Mouse (Mus musculus) heart, embryonic 12.5 days (tissue): Measurements from ENCODE around the gene Ilf3. TPM values are rescaled to one million over a fixed set of nuclear protein-coding genes. Genes with fewer than 3 reads are reported as not detected.
A peak's percentile ranks its signal among the peaks of the same experiment; 100 is the strongest.

Experiments used
- ATAC-seq: fragments of 200-750 bp; cut with Nextera tagmentation; 2 replicates; pipeline ENCODE4 v1.8.0; 2017; ENCODE audit warnings: moderate TSS enrichment, moderate library complexity; ENCODE audit not compliant: insufficient number of reproducible peaks, low FRiP score
- H3K27ac ChIP-seq: fragments of 300-500 bp; sonication (generic); 2 replicates; pipeline ENCODE4 v1.5.1; 2016; ENCODE audit warnings: mild to moderate bottlenecking, moderate library complexity; ENCODE audit not compliant: poor library complexity, severe bottlenecking
- H3K27me3 ChIP-seq: fragments of 300-500 bp; sonication (generic); replicated peaks from 2 replicates; pipeline ENCODE4 v1.6.1; 2016; ENCODE audit warnings: mild to moderate bottlenecking, moderate library complexity
- H3K36me3 ChIP-seq: fragments of 300-500 bp; sonication (generic); 2 replicates; pipeline ENCODE4 v1.6.1; 2016; ENCODE audit warnings: mild to moderate bottlenecking, moderate library complexity
- H3K4me1 ChIP-seq: fragments of 300-500 bp; sonication (generic); replicated peaks from 2 replicates; pipeline ENCODE4 v1.6.1; 2016; ENCODE audit warnings: mild to moderate bottlenecking
- H3K4me2 ChIP-seq: fragments of 300-500 bp; sonication (generic); 2 replicates; pipeline ENCODE4 v1.6.1; 2016; ENCODE audit warnings: mild to moderate bottlenecking, moderate library complexity
- H3K4me3 ChIP-seq: fragments of 300-500 bp; sonication (generic); 2 replicates; pipeline ENCODE4 v1.5.1; 2016; ENCODE audit warnings: mild to moderate bottlenecking
- H3K9ac ChIP-seq: fragments of 300-500 bp; sonication (generic); 2 replicates; pipeline ENCODE4 v1.6.1; 2016; ENCODE audit warnings: mild to moderate bottlenecking, moderate library complexity
- H3K9me3 ChIP-seq: fragments of 300-500 bp; sonication (generic); replicated peaks from 2 replicates; pipeline ENCODE4 v1.6.1; 2016; ENCODE audit warnings: mild to moderate bottlenecking, moderate library complexity
- WGBS: fragments of 180-500 bp; shearing (Covaris S2); methylation state at CpG from one replicate; pipeline ENCODE4 v1.1.7; 2016; 5-methylcytosine and 5-hydroxymethylcytosine counted together
- polyA plus RNA-seq: library from polyadenylated mRNA; unstranded; fragments of >200 nt; fragmentation: Nextera tagmentation; extraction: Ambion mirVana; gene quantifications from 2 replicates; pipeline ENCODE4 v1.2.1, GENCODE M21; 2016

Ilf3 gene
- polyA plus RNA-seq, 1 experiment from 2014 or later, result 139 TPM

DNA sequence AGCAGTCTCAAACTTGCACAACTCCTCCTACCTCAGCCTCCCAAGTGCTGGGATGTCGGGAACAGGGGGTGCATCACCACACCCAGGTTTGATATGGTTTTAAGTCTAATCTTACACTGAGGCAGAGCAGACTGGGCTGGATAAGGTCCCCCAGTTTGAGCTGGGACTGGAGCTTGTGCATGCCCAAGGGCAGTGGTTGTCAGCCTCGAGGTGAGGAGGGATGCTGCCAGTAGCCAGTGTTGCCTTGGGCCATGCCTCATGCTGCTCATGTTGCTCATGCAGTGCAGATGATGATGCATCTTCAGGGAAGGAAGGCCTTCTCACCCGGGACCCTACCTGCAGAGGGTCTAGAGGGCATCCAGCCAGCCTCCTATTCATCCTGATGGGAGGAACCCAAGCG, 37.9 kb downstream of the Ilf3 start:
- Histone ChIP-seq H3K9me3 (no peaks in the 10 kb centered on the region), H3K27ac (no peak overlapping the region), H3K4me1 (peaks cover 14% of the 10 kb centered on the region), H3K4me3 (no peak overlapping the region), H3K27me3 (no peaks in the 10 kb centered on the region), H3K36me3 (peaks cover 64% of the 10 kb centered on the region), H3K4me2 (no peak overlapping the region), H3K9ac (no peak overlapping the region)
- 62% methylated on average over 4 of the region's 4 CpGs for WGBS
- ATAC-seq, result no peak

DNA sequence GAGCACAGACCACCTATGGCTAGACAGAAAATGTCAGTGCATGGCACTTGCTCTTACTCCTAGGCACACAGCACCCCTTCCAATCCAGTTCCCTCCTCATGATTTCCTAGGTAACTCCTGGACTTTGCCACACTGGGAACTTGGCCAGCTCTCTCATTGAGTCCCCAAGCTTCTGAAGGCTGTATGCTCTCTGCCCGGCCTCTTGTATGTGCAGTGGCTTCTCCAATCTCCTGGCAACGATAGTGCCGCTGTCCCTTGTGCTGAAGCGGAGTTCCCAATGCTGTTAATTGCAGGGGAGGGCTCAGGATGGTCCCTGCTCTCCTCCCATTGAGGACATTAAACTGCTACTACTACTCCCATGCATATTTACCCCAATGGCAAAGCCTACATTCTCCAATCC, 40.3 kb downstream of the Ilf3 start:
- WGBS, result 11% methylated on average over 4 of the region's 4 CpGs
- H3K36me3 ChIP-seq, result peaks cover 42% of the 10 kb centered on the region
- H3K4me3 ChIP-seq, result no peak overlapping the region
- no peak for ATAC-seq
- no peak overlapping the region for H3K9ac ChIP-seq
- H3K27me3 ChIP-seq, result no peaks in the 10 kb centered on the region
- H3K27ac ChIP-seq, result no peak overlapping the region
- H3K9me3 ChIP-seq, result no peaks in the 10 kb centered on the region
- H3K4me2 ChIP-seq, result no peak overlapping the region
- peaks cover 8% of the 10 kb centered on the region for H3K4me1 ChIP-seq

DNA sequence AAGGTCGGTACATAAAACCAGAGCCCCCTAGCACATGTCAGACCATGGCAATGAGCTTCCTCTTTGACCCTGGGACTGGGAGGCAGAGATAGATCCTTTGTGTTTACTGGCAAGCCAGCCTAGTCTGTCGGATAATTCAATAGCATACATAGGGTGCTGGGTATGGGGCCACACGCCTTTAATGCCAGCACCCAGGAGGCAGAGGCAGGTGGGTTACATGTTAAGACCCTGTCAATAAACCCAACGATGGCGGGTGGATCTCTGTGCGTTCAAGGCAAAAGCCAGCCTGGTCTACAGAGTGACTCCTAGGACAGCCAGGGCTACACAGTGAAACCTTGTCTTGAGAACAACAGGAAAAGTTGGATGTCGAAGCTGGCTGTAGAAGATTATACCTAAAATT, 41.0 kb downstream of the Ilf3 start:
- no peak overlapping the region for H3K9ac ChIP-seq
- H3K9me3 ChIP-seq, result no peaks in the 10 kb centered on the region
- no peak overlapping the region for H3K27ac ChIP-seq
- H3K4me2 ChIP-seq, result no peak overlapping the region
- H3K36me3 ChIP-seq, result peaks cover 35% of the 10 kb centered on the region
- WGBS, result 69% methylated on average over 7 of the region's 7 CpGs
- no peak for ATAC-seq
- peaks cover 7% of the 10 kb centered on the region for H3K4me1 ChIP-seq
- H3K27me3 ChIP-seq, result no peaks in the 10 kb centered on the region
- no peak overlapping the region for H3K4me3 ChIP-seq

DNA sequence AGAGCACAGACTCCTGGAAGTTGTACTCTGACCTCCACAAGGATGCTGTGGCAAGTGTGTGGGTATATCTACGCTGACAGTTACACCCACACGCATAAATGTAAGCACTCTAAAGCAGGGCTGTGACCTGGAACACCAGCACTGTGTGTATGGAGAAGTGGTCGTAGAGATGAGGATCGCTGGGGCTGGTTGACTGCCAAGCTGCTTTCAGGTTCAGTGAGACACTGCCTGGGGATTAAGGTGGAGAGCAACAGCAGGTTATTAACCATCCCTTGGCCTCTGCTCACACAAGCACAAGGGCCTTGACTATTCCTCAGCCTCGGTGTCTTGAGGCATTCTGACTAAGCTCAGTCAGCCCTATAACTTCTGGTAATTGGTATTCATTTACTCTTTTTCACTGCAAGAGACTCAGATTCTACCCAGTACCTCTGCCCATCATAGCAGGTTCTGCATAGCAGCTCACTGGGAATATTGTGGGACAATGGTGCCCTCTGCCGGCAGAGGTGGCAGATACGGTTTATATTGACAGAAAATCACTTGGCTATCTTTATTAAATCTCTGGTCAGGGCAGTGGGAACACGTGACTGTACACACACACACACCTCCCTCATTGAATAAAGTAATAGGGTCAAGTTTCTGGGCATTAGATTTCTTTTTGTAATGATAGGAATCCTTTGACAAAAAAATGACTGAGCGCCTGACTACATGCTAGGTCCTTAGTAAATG, 42.1 kb downstream of the Ilf3 start:
- 37% methylated on average over 9 of the region's 9 CpGs for WGBS
- H3K4me1 ChIP-seq, result peaks cover 7% of the 10 kb centered on the region
- H3K27ac ChIP-seq, result no peak overlapping the region
- H3K36me3 ChIP-seq, result peaks cover 35% of the 10 kb centered on the region
- H3K27me3 ChIP-seq, result no peaks in the 10 kb centered on the region
- no peak overlapping the region for H3K9ac ChIP-seq
- no peak overlapping the region for H3K4me3 ChIP-seq
- no peaks in the 10 kb centered on the region for H3K9me3 ChIP-seq
- no peak overlapping the region for H3K4me2 ChIP-seq
- ATAC-seq, result no peak

DNA sequence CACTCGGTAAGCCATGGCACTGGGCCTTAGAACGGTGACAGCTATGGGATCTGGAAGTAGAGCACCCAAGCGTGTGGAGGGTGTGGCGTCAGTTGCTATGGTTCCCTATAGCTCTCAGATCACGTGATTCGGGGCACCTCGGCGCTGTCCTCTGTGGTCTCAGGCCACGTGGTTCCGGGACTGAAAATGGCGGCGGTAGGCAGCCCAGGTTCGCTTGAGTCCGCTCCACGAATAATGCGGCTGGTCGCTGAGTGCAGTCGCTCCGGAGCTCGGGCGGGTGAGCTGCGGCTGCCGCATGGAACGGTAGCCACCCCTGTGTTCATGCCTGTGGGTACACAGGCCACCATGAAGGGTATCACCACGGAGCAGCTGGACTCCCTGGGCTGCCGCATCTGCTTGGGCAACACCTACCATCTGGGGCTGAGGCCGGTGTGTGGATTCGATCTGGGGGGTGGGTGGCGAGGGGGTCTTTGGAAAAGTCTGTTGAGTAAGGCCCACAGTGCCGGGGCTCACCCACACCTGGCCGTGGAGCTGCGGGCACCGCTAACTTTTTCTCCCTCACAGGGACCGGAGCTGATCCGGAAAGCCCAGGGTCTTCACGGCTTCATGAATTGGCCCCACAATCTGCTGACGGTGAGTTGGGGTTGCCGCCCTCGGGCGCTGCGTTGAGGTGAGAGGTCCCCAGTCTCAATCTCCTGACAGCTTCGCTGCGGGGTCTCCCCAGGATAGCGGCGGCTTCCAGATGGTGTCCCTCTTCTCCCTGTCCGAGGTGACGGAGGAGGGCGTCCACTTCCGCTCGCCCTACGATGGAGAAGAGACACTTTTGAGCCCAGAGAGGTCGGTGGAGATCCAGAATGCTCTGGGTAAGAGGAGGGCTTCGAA, 44.2 kb downstream of the Ilf3 start, which contains the start of gene Qtrt1:
Gene Qtrt1 (plus strand): TSS at position 169 of the 882 bp plus-strand sequence.
- Histone ChIP-seq H3K27ac (peak within 1 kb of the TSS; percentile 17; the same call in 1 of the 2 replicates), H3K4me3 (peak within 1 kb of the TSS; percentile 75), H3K36me3 (peaks cover 31% of the 10 kb centered on the region), H3K4me1 (peaks cover 7% of the 10 kb centered on the region), H3K4me2 (peak within 1 kb of the TSS; percentile 98), H3K9ac (peak within 1 kb of the TSS; percentile 84), H3K9me3 (no peaks in the 10 kb centered on the region), H3K27me3 (no peaks in the 10 kb centered on the region)
- ATAC-seq, result peak; percentile 96
- WGBS, result 1% methylated on average over 52 of the region's 53 CpGs

DNA sequence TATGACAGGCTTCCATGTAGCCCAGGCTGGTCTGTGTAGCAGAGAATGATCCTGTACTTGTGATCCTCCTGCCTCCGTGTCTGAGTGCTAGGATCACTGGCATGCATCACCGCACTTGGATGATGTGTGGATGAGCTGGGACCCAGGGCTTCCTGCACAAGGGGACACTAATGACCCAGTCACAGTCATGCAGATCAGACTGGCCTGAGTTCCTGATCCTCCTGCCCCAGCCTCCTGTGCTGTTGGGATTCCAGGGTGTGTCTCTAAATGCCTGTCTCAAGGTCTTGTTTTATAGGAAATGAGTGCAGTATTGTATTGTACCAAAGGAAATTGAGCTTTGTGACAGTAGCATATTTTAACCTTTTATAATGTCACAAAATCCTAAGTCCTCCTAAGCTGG, 50.2 kb downstream of the Ilf3 start:
- 90% methylated on average over 2 of the region's 2 CpGs for whole genome bisulfite sequencing
- Histone ChIP-seq H3K4me1 (no peaks in the 10 kb centered on the region), H3K9me3 (no peaks in the 10 kb centered on the region), H3K9ac (no peak overlapping the region), H3K4me2 (no peak overlapping the region), H3K4me3 (no peak overlapping the region), H3K27ac (no peak overlapping the region), H3K27me3 (no peaks in the 10 kb centered on the region), H3K36me3 (peaks cover 72% of the 10 kb centered on the region)
- ATAC-seq, result no peak

DNA sequence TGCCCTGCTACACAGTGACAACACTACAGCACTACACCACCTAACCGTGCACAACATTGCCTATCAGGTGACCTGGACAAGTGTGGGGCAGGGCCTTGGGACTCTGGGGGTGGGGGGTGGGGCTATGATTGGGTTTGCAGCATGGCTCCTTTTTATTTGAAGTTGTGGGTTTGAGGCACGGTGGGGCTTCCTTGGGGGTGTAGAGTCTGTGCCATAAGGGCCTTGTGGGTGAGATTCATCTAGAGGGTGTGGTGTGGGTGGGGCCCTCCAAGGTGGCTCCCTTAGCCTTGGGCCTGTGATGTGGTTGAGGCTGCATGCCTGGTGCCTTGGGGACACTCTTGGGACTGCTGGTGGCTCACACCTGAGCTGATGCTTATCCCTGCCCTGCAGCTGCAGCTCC, 52.0 kb downstream of the Ilf3 start:
- no peak overlapping the region for H3K27ac ChIP-seq
- no peak for ATAC-seq
- H3K4me3 ChIP-seq, result no peak overlapping the region
- no peak overlapping the region for H3K9ac ChIP-seq
- no peak overlapping the region for H3K4me2 ChIP-seq
- H3K36me3 ChIP-seq, result peaks cover 62% of the 10 kb centered on the region
- 87% methylated on average over 2 of the region's 2 CpGs for WGBS
- no peaks in the 10 kb centered on the region for H3K27me3 ChIP-seq
- H3K4me1 ChIP-seq, result 0 out of 2 replicates have a peak, but pooled peaks cover 3% of the 10 kb centered on the region
- H3K9me3 ChIP-seq, result no peaks in the 10 kb centered on the region

DNA sequence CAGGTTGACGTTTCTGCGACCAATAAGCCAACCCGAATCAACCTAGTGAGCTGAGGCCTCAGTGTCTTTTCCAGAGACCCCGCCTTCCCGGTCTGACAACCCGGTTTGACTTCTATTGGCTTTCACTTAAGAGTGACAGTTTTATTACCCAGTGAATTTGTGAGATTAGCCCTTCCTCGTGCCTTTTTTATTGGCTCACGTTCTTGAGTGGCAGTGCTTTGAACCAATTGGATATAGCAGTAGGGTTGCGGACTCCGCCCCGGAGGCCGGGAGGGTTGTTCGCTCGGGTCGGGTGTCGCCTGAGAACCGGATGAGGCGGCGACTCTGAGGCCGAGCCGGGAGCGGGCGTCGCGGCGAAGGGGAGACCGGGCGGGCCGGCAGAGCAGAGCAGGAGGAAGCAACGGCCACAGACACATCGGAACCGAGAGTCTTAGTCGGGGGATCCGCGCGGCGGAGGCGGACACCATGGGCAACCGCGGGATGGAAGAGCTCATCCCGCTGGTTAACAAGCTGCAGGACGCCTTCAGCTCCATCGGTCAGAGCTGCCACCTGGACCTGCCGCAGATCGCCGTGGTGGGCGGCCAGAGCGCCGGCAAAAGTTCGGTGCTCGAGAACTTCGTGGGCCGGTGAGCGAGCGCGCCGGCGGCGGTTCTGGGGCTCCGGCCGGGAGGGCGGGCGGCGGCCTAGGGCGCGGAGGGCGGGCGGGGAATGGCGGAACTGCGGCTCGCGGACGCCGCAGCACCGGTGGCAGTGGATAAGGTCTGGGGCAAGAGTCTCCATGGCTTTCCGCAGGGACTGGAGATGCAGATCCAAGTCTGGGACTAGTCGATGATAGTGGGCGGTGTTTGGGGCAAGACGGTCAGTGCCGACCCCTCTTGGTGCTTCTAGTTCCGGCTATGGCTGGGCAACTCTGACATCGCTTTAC, 57.2 kb downstream of the Ilf3 start, which contains the start of gene Dnm2:
Gene Dnm2 (plus strand): TSS at position 278 of the 925 bp plus-strand sequence.
- H3K4me2 ChIP-seq, result peak within 1 kb of the TSS; percentile 94
- H3K4me1 ChIP-seq, result peaks cover 33% of the 10 kb centered on the region
- peak within 1 kb of the TSS; percentile 76 for H3K4me3 ChIP-seq
- peak; percentile 99 for ATAC-seq
- peak within 1 kb of the TSS; percentile 67 for H3K27ac ChIP-seq
- no peaks in the 10 kb centered on the region for H3K9me3 ChIP-seq
- H3K36me3 ChIP-seq, result peaks cover 18% of the 10 kb centered on the region
- under 1% methylated on average over 82 of the region's 82 CpGs for WGBS
- peak within 1 kb of the TSS; percentile 86 for H3K9ac ChIP-seq
- H3K27me3 ChIP-seq, result no peaks in the 10 kb centered on the region

DNA sequence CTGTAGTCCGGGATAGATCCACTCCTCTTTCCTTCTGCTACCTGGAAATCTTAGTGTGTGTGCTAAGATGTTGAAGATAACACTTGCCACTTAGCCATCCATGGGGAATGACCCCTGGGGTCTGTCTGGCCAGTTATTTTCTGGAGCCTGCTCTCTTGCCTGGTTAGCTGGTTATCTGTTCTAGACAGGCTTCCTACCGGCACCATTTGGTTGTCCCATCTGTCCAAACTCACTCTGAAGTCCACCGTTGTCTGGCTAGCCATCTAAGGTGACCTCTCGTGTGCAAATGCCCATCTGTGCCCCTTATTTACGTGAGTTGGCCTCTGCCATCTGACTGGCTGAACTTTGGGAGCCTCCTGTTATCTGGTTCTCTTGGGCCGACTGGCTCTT, 57.9 kb downstream of the Ilf3 start:
- Histone ChIP-seq H3K9ac (peak overlapping the region; percentile 86), H3K27me3 (no peaks in the 10 kb centered on the region), H3K4me3 (peak overlapping the region; percentile 76), H3K27ac (peak overlapping the region; percentile 67), H3K36me3 (peaks cover 11% of the 10 kb centered on the region), H3K9me3 (no peaks in the 10 kb centered on the region), H3K4me2 (peak overlapping the region; percentile 94), H3K4me1 (peaks cover 38% of the 10 kb centered on the region)
- WGBS, result 3% methylated on average over 6 of the region's 6 CpGs
- ATAC-seq, result no peak

DNA sequence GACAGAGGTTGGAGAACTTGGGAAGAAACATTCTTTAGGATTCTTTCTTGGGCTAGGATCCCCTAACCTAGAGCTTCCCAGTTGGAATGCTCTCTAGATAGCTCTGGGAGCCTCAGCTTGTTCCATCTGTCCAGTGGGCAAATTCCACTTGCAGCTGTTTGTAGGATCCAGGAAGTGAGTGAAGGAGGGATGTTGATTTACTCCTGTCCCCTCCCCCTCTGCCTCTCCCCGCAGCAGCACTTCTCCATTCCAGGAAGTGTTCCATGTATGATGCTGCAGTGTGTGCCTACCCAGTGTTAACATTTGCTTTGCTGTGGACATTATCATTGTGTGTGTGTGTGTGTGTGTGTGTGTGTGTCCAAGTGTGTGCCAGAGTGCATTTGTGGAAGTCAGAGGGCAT, 58.3 kb downstream of the Ilf3 start:
- no peak for ATAC-seq
- Histone ChIP-seq H3K36me3 (peaks cover 7% of the 10 kb centered on the region), H3K9me3 (no peaks in the 10 kb centered on the region), H3K27me3 (no peaks in the 10 kb centered on the region), H3K9ac (peak overlapping the region; percentile 86), H3K27ac (peak overlapping the region; percentile 67; the same call in 1 of the 2 replicates), H3K4me2 (peak overlapping the region; percentile 94), H3K4me1 (peaks cover 42% of the 10 kb centered on the region), H3K4me3 (peak overlapping the region; percentile 76)
- 4% methylated on average over 1 of the region's 1 CpGs for WGBS
